Mouse (Mus musculus) embryonic fibroblast, embryonic 13.5 days (primary cell): ENCODE results near the gene Ankrd44.

Source experiments
- CTCF ChIP-seq: IDR thresholded peaks from 2 replicates; pipeline ENCODE4 v1.5.1; 2011; ENCODE audit warnings: mild to moderate bottlenecking, control low read depth, low read length, moderate library complexity, borderline replicate concordance; ENCODE audit not compliant: insufficient read depth
- POLR2A ChIP-seq: IDR thresholded peaks from 2 replicates; pipeline ENCODE4 v1.6.1; 2011; ENCODE audit warnings: low read depth, mild to moderate bottlenecking, control low read depth, low read length, moderate library complexity

- TF ChIP-seq POLR2A, result no peak
- no peak for TF ChIP-seq CTCF
These were observed 116.2 kb downstream of the Ankrd44 start for GRCm38 (mm10) chr1:54809811-54810549.
